Comparison of ENCODE assay signal across 17 mouse cellular contexts in the genomic region with DNA sequence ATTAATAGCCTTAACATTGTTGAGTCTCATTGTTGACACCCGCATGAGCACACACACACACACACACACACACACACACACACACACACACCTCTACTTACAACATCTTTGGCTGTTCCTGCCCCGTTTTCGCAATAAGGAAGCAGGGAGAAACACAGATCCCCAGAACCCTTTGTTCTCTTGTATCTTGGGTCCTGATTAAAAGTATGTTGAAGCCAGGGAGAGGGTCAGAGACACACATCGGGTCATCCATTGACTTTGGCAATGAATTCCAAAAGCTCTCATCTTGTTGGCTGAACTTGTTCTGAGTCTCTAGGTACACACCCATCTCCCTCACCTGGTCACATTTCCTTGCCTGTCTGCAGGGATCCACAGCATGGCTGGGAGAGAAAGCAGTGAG.
A peak's percentile ranks its signal among the peaks of the same experiment; 100 is the strongest.
DNase-seq lines count a peak whose midpoint lies in the region; ATAC-seq and TF ChIP-seq lines count a peak whose summit lies in the region.
"Had no signal": no experiment of that assay in that cellular context is flagged by ENCODE, and none has a peak within 500 bp of the region (broad histone marks: within the 10 kb centered on the region; RNA-seq: fewer than 3 reads in every experiment).

No protein-coding gene starts in this region.

- ATAC-seq in forebrain, postnatal 0 days: no peak
- ATAC-seq: activated CD4-positive, CD25-positive, alpha-beta regulatory T cell, adult 4 months; CD4-positive, CD25-positive, alpha-beta regulatory T cell, adult 4 months; Patski had no signal

- TF ChIP-seq CTCF in forebrain, postnatal 0 days (IDR thresholded peaks at IDR 0.05; ENCODE audit: low read depth): no peak

- H3K9me3 ChIP-seq in forebrain, postnatal 0 days (ENCODE audit: low read length): no peaks in the 10 kb centered on the region
- H3K9me3 ChIP-seq: G1E had no signal

- H3K27me3 ChIP-seq in forebrain, postnatal 0 days (ENCODE audit: insufficient read depth, low read length): no peaks in the 10 kb centered on the region
- H3K27me3 ChIP-seq: Patski had no signal

- 84% methylated on average over 4 of the region's 4 CpGs for WGBS in forebrain, postnatal 0 days

- no peaks in the 10 kb centered on the region for H3K36me3 ChIP-seq in forebrain, postnatal 0 days (ENCODE audit: insufficient read depth)
- H3K36me3 ChIP-seq: G1E had no signal

- no peak overlapping the region for H3K27ac ChIP-seq in forebrain, postnatal 0 days (ENCODE audit: low read depth, low read length)

- no peak overlapping the region for H3K4me3 ChIP-seq in forebrain, postnatal 0 days (ENCODE audit: low read depth, low read length)

- no peak overlapping the region for H3K4me2 ChIP-seq in forebrain, postnatal 0 days (ENCODE audit: low read depth)

- DNase-seq in fat pad, adult 2 months (ENCODE audit: extremely low read depth, low read depth, low spot score): peak; percentile 79
- peak; percentile 84 for DNase-seq in gonadal fat pad, adult 2 months (ENCODE audit: low read depth)
- DNase-seq in cerebellum, adult 11 months: no peak
- no peak for DNase-seq in forebrain, postnatal 0 days
- DNase-seq: adrenal gland, adult 2 months; adrenal gland, adult 8-10 months; adrenal gland, postnatal 10 days; adrenal gland, postnatal 14 days; adrenal gland, postnatal 25 days; adrenal gland, postnatal 36 days; B cell, adult 2 months; cerebellum, adult 11-12 months; cerebellum, adult 18-20 months had no signal

- 0 out of 2 replicates have a peak, but pooled peaks cover 5% of the 10 kb centered on the region for H3K4me1 ChIP-seq in forebrain, postnatal 0 days (ENCODE audit: insufficient read depth)

- H3K9ac ChIP-seq in forebrain, postnatal 0 days: no peak overlapping the region

Comparison
In these comparisons a context has a peak if more than half of its experiments do, and no peak if none do; other contexts are left out.
1. DNase-seq: peak in fat pad, adult 2 months (single experiment) and gonadal fat pad, adult 2 months (single experiment); none in cerebellum, adult 11 months (single experiment) and forebrain, postnatal 0 days (single experiment).